Mouse (Mus musculus): ENCODE measurements around the gene Gm37240.

GRCm38 (mm10) chr3:85850079-85850478 lies 37.2 kb downstream of the Gm37240 start:
- no peak for TF ChIP-seq CTCF (IDR thresholded peaks at IDR 0.05; ENCODE audit: control insufficient read depth, insufficient read depth, low read length)
- TF ChIP-seq POLR2A (IDR thresholded peaks at IDR 0.05; ENCODE audit: borderline replicate concordance, control insufficient read depth, low read depth, low read length): no peak
